Mouse (Mus musculus) c-Kit-positive CD71-positive TER-119-negative erythroid progenitor cells, embryonic 14.5 days (primary cell): ENCODE results near the gene Olfr678.
"Not testable (repeated sequence)": the region's sequence is repeated elsewhere in the genome, so short reads cannot be mapped to it uniquely, and the experiment has no call there.

Experiments
- DNase-seq: peaks from one replicate; pipeline ENCODE4 v3.0.0-alpha.2; 2013; ENCODE audit warnings: low read depth

Gene Olfr678

GRCm38 (mm10) chr7:105064175-105064574, at the start of gene Olfr678:
TSS of gene Olfr678 (plus strand) at chr7:105064475.
- DNase-seq, result no peak

GRCm38 (mm10) chr7:105022530-105022929, 41.7 kb upstream of the Olfr678 start:
- DNase-seq, result no peak

GRCm38 (mm10) chr7:105028360-105028759, 35.9 kb upstream of the Olfr678 start, which contains the start of gene Olfr675:
TSS of gene Olfr675 (minus strand) at chr7:105028460.
- DNase-seq, result no peak

DNA sequence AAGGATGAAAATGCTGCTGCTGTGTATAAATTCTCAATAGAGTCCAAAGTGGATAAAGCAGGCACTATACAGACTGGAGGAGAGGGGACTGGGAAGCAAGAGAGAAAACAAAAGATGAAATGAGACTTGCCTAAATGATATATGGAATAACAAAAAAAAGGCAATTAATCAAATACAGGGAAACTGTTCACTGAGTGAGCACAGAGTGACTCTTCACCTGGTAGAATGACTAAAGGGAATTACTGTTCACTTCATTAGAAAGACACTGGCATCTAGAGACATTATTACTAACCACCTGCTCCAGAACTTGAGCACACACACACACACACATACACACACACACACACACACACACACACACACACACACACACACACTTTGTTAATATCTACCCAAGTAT, 31.9 kb upstream of the Olfr678 start, which contains the start of gene Olfr676:
TSS of gene Olfr676 (plus strand) at position 301 of the 400 bp plus-strand sequence.
- DNase-seq, result no peak

DNA sequence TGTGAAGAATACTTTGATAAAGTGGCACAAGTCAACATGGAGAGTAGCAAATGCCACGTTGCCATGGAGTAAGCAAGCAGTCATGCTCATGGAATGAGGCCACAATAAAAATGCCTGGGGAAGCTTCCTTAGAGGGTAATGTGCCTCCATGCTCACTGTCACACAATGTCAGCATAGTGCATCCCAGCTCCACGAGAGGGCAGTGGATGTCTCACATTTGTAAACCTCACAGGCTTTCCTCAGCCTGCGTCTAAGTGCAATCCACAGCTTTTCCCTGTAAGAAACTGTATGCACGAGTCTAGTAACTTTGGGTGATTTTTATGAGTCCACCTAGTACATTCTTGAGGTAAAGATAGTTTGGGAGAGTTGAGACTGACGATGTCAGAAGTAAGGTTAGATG, 30.4 kb upstream of the Olfr678 start:
- DNase-seq, result not testable (repeated sequence)

GRCm38 (mm10) chr7:105058951-105059350, 5.3 kb upstream of the Olfr678 start:
- DNase-seq, result no peak

GRCm38 (mm10) chr7:105080905-105081304, 16.6 kb downstream of the Olfr678 start, which contains the start of gene Olfr679:
TSS of gene Olfr679 (plus strand) at chr7:105081205.
- no peak for DNase-seq

- DNase-seq, result not testable (repeated sequence)
These were observed 28.4 kb downstream of the Olfr678 start, which contains the start of gene Olfr680-ps1 for GRCm38 (mm10) chr7:105092717-105093116. TSS of gene Olfr680-ps1 (minus strand) at chr7:105092817.

DNA sequence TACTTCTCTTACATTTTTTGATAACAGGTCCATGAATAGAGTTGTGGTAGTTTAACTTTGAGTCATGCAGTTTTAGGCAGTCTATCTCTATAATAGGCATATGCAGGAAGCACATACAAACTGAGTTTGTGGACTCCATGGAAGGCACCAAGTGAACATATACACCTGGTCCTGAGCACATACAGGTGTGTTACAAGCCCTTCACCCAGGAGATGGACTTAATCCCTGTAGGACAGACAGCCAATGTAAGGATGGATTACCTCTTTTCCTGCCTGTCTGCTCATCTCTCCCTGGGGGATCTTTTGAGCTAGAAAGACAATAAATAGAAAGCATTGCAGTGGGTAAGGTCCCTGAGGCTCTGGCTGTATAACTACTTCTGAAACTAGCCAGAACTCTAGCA, 52.3 kb downstream of the Olfr678 start, which contains the start of gene Olfr681:
TSS of gene Olfr681 (plus strand) at position 301 of the 400 bp plus-strand sequence.
- DNase-seq, result no peak
